Mouse (Mus musculus) liver, adult 2 months (tissue): ENCODE results near the gene Gm10320. TPM values are rescaled to one million over a fixed set of nuclear protein-coding genes. Genes with fewer than 3 reads are reported as not detected.
A peak's percentile ranks its signal among the peaks of the same experiment; 100 is the strongest.

Experiments
- DNase-seq: peaks from one replicate; pipeline ENCODE4 v3.0.0-alpha.2; 2011; ENCODE audit warnings: low read depth, low spot score; ENCODE audit errors: extremely low read depth
- H3K27ac ChIP-seq: fragments of 200-500 bp; replicated peaks from 2 replicates; pipeline ENCODE4 v1.5.1; 2012; ENCODE audit warnings: low read depth, mild to moderate bottlenecking, control low read depth, inconsistent platforms, low read length; ENCODE audit not compliant: insufficient read depth
- H3K27me3 ChIP-seq: fragments of 200-500 bp; 2 replicates; pipeline ENCODE4 v1.6.1; 2012; ENCODE audit warnings: mild to moderate bottlenecking, moderate library complexity, low read length, inconsistent platforms; ENCODE audit not compliant: control insufficient read depth, insufficient read depth
- H3K36me3 ChIP-seq: fragments of 200-500 bp; 2 replicates; pipeline ENCODE4 v1.6.1; 2012; ENCODE audit warnings: low read length, inconsistent platforms; ENCODE audit not compliant: control insufficient read depth, insufficient read depth
- H3K4me1 ChIP-seq: fragments of 200-500 bp; 2 replicates; pipeline ENCODE4 v1.6.1; 2011; ENCODE audit warnings: low read length; ENCODE audit not compliant: control insufficient read depth, insufficient read depth
- H3K4me3 ChIP-seq: fragments of 200-500 bp; 2 replicates; pipeline ENCODE4 v1.5.1; 2011; ENCODE audit warnings: low read depth, mild to moderate bottlenecking, control low read depth, low read length, moderate library complexity; ENCODE audit not compliant: insufficient read depth
- H3K79me2 ChIP-seq: fragments of 200-500 bp; 2 replicates; pipeline ENCODE4 v1.6.1; 2012; ENCODE audit warnings: inconsistent platforms, mild to moderate bottlenecking, low read length, moderate library complexity; ENCODE audit not compliant: control insufficient read depth, insufficient read depth
- H3K9ac ChIP-seq: fragments of 200-500 bp; 2 replicates; pipeline ENCODE4 v1.6.1; 2012; ENCODE audit warnings: low read depth, mild to moderate bottlenecking, control low read depth, inconsistent platforms, low read length
- CTCF ChIP-seq: fragments of 200-500 bp; IDR thresholded peaks from 2 replicates; pipeline ENCODE4 v1.5.1; 2011; ENCODE audit warnings: low read depth, low read length, control low read depth
- POLR2A ChIP-seq: fragments of 200-500 bp; IDR thresholded peaks from 2 replicates; pipeline ENCODE4 v1.6.1; 2011; ENCODE audit warnings: low read length, control low read depth; ENCODE audit not compliant: insufficient read depth; ENCODE audit errors: extremely low read depth
- WGBS: fragments of 180-500 bp; shearing (Covaris S2); methylation state at CpG from one replicate; pipeline ENCODE4 v1.1.7; 2018; 5-methylcytosine and 5-hydroxymethylcytosine counted together
- polyA plus RNA-seq: library from polyadenylated mRNA; depleted of rRNA; stranded (reverse); fragments of >200 nt; gene quantifications from 2 replicates; pipeline ENCODE4 v1.2.3, GENCODE M21; 2012
- total RNA-seq: library from RNA; depleted of rRNA; stranded (reverse); fragments of >200 nt; gene quantifications from 2 replicates; pipeline ENCODE4 v1.2.3, GENCODE M21; 2014

Gene Gm10320
- total and polyA plus RNA-seq, 2 experiments, result 0.37 to 0.70 TPM

DNA sequence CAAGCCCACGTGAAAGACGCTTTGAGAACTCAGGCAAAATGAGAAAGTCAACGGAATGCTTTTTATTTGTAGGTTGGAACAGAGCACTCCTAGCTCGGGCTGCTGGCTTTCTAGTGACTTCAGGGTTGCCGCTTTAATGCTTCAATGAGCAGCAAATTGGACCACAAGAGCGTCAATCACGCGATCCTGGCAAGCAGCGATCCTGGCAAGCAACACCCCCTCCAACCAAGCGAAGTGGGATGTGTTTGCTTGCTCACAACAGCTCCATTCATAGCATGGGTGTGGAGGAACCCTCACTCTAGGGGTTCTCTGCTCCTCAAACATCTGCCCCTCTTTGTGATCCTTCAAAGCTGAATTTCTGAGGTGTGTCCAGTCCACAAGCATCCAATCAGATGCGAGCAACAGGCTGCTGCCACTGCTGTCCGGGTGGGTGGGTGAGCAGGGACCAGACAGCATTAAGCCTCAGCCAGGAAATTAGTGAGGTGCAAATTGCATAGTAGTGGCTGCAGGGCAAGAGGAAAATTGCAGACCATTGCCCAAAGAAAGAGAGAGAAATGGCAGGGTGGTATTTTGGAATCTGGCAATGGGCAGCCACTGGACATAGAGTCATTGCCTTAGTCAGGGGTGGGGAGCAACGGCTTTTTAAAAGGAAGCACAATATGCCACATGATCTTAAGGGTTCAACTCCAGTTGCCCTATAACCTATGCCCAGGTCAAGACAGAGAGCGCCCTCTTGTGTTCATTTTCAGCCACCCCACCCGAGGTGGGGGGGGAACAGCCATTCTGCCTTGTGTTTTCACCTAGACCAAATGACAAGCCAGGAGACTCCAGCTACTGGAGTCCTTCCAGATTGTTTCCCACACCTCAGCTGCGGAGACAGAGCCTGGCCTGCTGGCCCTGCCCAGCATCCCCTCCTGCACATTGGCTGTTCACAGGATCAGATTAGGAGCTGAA lies 5.4 kb upstream of the Gm10320 start:
- H3K27me3 ChIP-seq, result peaks cover 8% of the 10 kb centered on the region; the same call in 1 of the 2 replicates
- DNase-seq, result peak; percentile 4
- WGBS, result 37% methylated on average over 16 of the region's 16 CpGs

DNA sequence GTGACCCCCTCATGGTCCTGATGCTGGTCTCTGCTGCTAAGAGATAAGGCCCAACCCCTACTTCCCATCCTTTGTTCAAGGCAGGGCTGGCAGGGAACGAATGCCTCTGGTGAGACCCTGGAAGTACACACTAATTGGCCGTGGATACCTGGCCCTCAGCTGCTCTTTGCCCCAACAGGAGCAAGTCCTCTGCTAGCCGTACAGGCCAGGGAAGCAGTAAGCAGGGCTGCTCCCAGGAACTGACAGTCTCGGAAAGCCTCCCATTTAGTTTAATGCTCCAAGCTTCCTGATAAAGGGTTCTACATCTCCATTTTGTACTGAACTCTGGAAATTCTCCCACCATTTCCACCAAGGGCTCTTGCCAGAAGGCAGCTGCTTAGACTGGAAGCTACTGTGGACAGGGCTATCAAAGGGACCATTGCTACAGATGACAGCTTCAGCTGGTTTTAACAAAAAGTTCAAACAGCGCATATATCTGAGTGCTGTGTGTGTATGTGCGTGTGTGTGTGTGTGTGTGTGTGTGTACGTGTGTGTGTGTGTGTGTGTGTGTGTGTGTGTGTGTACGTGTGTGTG lies 2.8 kb upstream of the Gm10320 start:
- H3K4me3 ChIP-seq, result no peak overlapping the region
- DNase-seq, result no peak
- H3K79me2 ChIP-seq, result no peaks in the 10 kb centered on the region
- H3K9ac ChIP-seq, result no peak overlapping the region
- WGBS, result 68% methylated on average over 7 of the region's 8 CpGs
- H3K36me3 ChIP-seq, result no peaks in the 10 kb centered on the region
- TF ChIP-seq POLR2A (no peak), CTCF (no peak)
- no peaks in the 10 kb centered on the region for H3K4me1 ChIP-seq
- H3K27me3 ChIP-seq, result peaks cover 3% of the 10 kb centered on the region; the same call in 1 of the 2 replicates
- H3K27ac ChIP-seq, result no peak overlapping the region

More for the DNA sequence above, 5.4 kb upstream of the Gm10320 start:
- Histone ChIP-seq H3K27ac (no peak overlapping the region), H3K36me3 (no peaks in the 10 kb centered on the region), H3K9ac (no peak overlapping the region), H3K79me2 (no peaks in the 10 kb centered on the region), H3K4me3 (no peak overlapping the region), H3K4me1 (no peaks in the 10 kb centered on the region)
- TF ChIP-seq CTCF, result peak; percentile 44
- no peak for TF ChIP-seq POLR2A

DNA sequence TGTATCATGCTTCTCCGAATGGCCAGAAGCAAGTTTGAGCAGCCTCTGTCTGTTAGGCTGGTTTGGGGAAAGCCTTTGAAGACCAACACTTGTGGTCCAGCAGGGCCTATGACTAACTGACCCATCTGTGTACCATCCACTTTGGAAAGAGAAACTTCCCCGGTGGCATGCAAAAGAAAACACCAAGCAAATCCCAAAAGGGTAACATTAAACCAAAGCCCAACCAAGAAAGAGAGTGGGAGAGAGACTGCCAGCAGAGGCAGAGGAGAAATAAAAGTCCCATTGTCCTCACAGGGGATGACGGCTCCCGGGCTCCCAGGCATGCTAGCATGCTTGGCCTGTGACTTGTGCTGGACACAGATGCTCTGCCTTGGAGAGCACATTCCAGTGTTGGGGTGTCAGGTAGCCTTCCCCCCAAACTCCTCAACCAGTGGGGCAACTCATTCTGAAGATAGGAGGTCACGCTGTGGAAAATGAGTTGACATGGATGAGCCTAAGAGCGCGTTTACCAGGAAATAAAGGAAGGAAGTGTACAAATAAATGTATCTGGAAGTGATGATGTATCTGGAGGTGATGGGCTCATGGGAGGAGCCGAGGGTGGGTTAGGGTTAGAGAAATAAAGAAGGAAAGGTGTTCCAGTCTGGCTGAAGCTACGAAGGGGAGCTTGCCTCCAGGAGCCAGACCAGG lies 911 bp upstream of the Gm10320 start:
- Histone ChIP-seq H3K36me3 (no peaks in the 10 kb centered on the region), H3K79me2 (no peaks in the 10 kb centered on the region), H3K4me3 (no peak overlapping the region), H3K27me3 (peaks cover 3% of the 10 kb centered on the region; the same call in 1 of the 2 replicates), H3K4me1 (no peaks in the 10 kb centered on the region), H3K27ac (no peak overlapping the region), H3K9ac (no peak overlapping the region)
- no peak for DNase-seq
- TF ChIP-seq CTCF (no peak), POLR2A (no peak)
- WGBS, result 65% methylated on average over 9 of the region's 9 CpGs

DNA sequence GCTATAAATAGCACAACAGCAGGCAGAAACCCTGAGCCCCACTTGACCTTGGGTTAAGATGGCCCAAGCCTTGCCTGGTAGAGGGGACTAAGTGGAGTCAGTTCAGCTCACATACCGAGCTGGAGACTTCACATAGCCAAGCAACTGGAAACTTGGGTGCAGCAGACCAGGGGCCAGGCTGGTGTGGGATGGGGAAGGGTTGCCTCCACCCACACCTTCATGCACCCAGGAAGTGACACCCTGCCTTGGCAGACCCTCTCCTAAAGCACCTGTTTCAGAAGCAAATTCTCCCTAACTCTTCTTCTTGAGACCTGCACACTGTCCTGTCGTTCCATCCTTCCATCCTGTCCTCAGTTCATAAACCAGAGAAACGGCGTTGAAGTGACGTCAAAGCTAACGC lies 5.1 kb downstream of the Gm10320 start:
- no peak for DNase-seq
- no peak overlapping the region for H3K27ac ChIP-seq
- 87% methylated on average over 6 of the region's 6 CpGs for WGBS

DNA sequence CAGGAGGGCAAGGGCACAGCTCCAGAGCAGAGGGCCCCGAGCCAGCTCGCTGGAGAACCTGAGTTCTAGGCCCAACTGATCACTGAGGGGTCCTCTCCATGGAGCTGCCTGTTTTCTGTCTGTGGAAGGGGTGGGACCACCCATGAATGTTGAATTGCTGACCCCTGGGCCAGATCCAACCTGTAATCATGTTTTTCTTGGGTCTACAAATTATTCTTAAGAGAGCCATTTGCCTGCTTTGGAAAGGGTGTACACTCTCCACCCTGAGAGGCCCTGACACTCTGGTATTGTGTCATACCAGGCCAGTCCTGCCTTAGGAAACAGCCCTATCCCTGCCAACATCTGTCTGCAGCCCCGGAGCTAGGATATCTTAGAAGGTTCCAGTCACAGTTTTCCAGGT lies 5.6 kb downstream of the Gm10320 start:
- Histone ChIP-seq H3K27ac (no peak overlapping the region), H3K36me3 (no peaks in the 10 kb centered on the region), H3K27me3 (no peaks in the 10 kb centered on the region), H3K4me3 (no peak overlapping the region), H3K79me2 (no peaks in the 10 kb centered on the region), H3K4me1 (no peaks in the 10 kb centered on the region), H3K9ac (no peak overlapping the region)
- no peak for DNase-seq
- TF ChIP-seq POLR2A, result no peak
- TF ChIP-seq CTCF, result no peak
- 83% methylated on average over 3 of the region's 3 CpGs for WGBS

More for the DNA sequence above, 5.1 kb downstream of the Gm10320 start:
- no peaks in the 10 kb centered on the region for H3K79me2 ChIP-seq
- H3K9ac ChIP-seq, result no peak overlapping the region
- H3K4me3 ChIP-seq, result no peak overlapping the region
- H3K27me3 ChIP-seq, result no peaks in the 10 kb centered on the region
- no peaks in the 10 kb centered on the region for H3K36me3 ChIP-seq
- no peaks in the 10 kb centered on the region for H3K4me1 ChIP-seq
- TF ChIP-seq CTCF (no peak), POLR2A (no peak)
